Mouse (Mus musculus) kidney, embryonic 16.5 days (tissue): ENCODE measurements around the gene Agmat. TPM values are rescaled to one million over a fixed set of nuclear protein-coding genes. Genes with fewer than 3 reads are reported as not detected.
A peak's percentile ranks its signal among the peaks of the same experiment; 100 is the strongest.

ENCODE experiments used
- ATAC-seq: fragments of 200-750 bp; cut with Nextera tagmentation; 2 replicates; pipeline ENCODE4 v1.8.0; 2017; ENCODE audit warnings: moderate TSS enrichment; ENCODE audit not compliant: low FRiP score, low TSS enrichment
- H3K27ac ChIP-seq: fragments of 300-500 bp; sonication (generic); 2 replicates; pipeline ENCODE4 v1.5.1; 2014; ENCODE audit warnings: low read length
- H3K27me3 ChIP-seq: fragments of 300-500 bp; sonication (generic); 2 replicates; pipeline ENCODE4 v1.6.1; 2014; ENCODE audit warnings: low read length, control low read depth, mixed read lengths; ENCODE audit not compliant: insufficient read depth
- H3K36me3 ChIP-seq: fragments of 300-500 bp; sonication (generic); 2 replicates; pipeline ENCODE4 v1.6.1; 2014; ENCODE audit warnings: low read length, control low read depth, mixed read lengths; ENCODE audit not compliant: insufficient read depth
- H3K4me1 ChIP-seq: fragments of 300-500 bp; sonication (generic); 2 replicates; pipeline ENCODE4 v1.6.1; 2014; ENCODE audit warnings: low read length, control low read depth, mixed read lengths; ENCODE audit not compliant: insufficient read depth
- H3K4me2 ChIP-seq: fragments of 300-500 bp; sonication (generic); replicated peaks from 2 replicates; pipeline ENCODE4 v1.6.1; 2014; ENCODE audit warnings: low read depth, low read length
- H3K4me3 ChIP-seq: fragments of 300-500 bp; sonication (generic); 2 replicates; pipeline ENCODE4 v1.5.1; 2014; ENCODE audit warnings: mild to moderate bottlenecking, low read length
- H3K9ac ChIP-seq: fragments of 300-500 bp; sonication (generic); replicated peaks from 2 replicates; pipeline ENCODE4 v1.6.1; 2014; ENCODE audit warnings: low read length
- H3K9me3 ChIP-seq: fragments of 300-500 bp; sonication (generic); 2 replicates; pipeline ENCODE4 v1.6.1; 2016; ENCODE audit warnings: low read length, control low read depth
- WGBS: fragments of 180-500 bp; shearing (Covaris S2); extraction: QIAGEN DNeasy Blood & Tissue Kit; methylation state at CpG from one replicate; pipeline ENCODE4 v1.1.7; 2014; 5-methylcytosine and 5-hydroxymethylcytosine counted together
- polyA plus RNA-seq: library from polyadenylated mRNA; unstranded; fragments of >200 nt; fragmentation: Nextera tagmentation; extraction: Ambion mirVana; gene quantifications from 2 replicates; pipeline ENCODE4 v1.2.1, GENCODE M21; 2015

Agmat gene
- polyA plus RNA-seq, 1 experiment from 2014 or later = 1.7 TPM

GRCm38 (mm10) chr4:141731766-141732165, 14.7 kb upstream of the Agmat start:
- Histone ChIP-seq H3K9ac (no peak overlapping the region), H3K4me2 (no peak overlapping the region), H3K27me3 (no peaks in the 10 kb centered on the region), H3K4me1 (0 out of 2 replicates have a peak, but pooled peaks cover 3% of the 10 kb centered on the region), H3K27ac (no peak overlapping the region), H3K9me3 (no peaks in the 10 kb centered on the region), H3K36me3 (no peaks in the 10 kb centered on the region), H3K4me3 (no peak overlapping the region)
- WGBS = 85% methylated on average over 5 of the region's 5 CpGs
- no peak for ATAC-seq

- peak overlapping the region; percentile 44 for H3K4me3 ChIP-seq
- H3K9ac ChIP-seq = peak overlapping the region; percentile 58
- no peaks in the 10 kb centered on the region for H3K27me3 ChIP-seq
- H3K4me2 ChIP-seq = peak overlapping the region; percentile 60
- H3K36me3 ChIP-seq = no peaks in the 10 kb centered on the region
- no peaks in the 10 kb centered on the region for H3K9me3 ChIP-seq
- H3K27ac ChIP-seq = peak overlapping the region; percentile 69
- 0 out of 2 replicates have a peak, but pooled peaks cover 3% of the 10 kb centered on the region for H3K4me1 ChIP-seq
- WGBS = 5% methylated on average over 24 of the region's 24 CpGs
- ATAC-seq = peak; percentile 98
These were observed 11.8 kb upstream of the Agmat start for GRCm38 (mm10) chr4:141734446-141735205.

GRCm38 (mm10) chr4:141735206-141735560, 11.3 kb upstream of the Agmat start:
- no peak overlapping the region for H3K27ac ChIP-seq
- H3K9ac ChIP-seq = no peak overlapping the region

GRCm38 (mm10) chr4:141736856-141737255, 9.6 kb upstream of the Agmat start:
- no peak overlapping the region for H3K4me3 ChIP-seq
- no peak for ATAC-seq
- no peak overlapping the region for H3K9ac ChIP-seq
- 59% methylated on average over 4 of the region's 4 CpGs for WGBS
- H3K36me3 ChIP-seq = no peaks in the 10 kb centered on the region
- no peaks in the 10 kb centered on the region for H3K27me3 ChIP-seq
- H3K9me3 ChIP-seq = no peaks in the 10 kb centered on the region
- no peak overlapping the region for H3K27ac ChIP-seq
- peaks cover 4% of the 10 kb centered on the region; the same call in 1 of the 2 replicates for H3K4me1 ChIP-seq
- H3K4me2 ChIP-seq = no peak overlapping the region

More at GRCm38 (mm10) chr4:141735206-141735560, 11.3 kb upstream of the Agmat start:
- no peak for ATAC-seq
- peak overlapping the region; percentile 44 for H3K4me3 ChIP-seq
- 0 out of 2 replicates have a peak, but pooled peaks cover 3% of the 10 kb centered on the region for H3K4me1 ChIP-seq
- no peaks in the 10 kb centered on the region for H3K9me3 ChIP-seq
- no peaks in the 10 kb centered on the region for H3K36me3 ChIP-seq
- no peaks in the 10 kb centered on the region for H3K27me3 ChIP-seq
- 27% methylated on average over 9 of the region's 9 CpGs for WGBS
- H3K4me2 ChIP-seq = peak overlapping the region; percentile 60

GRCm38 (mm10) chr4:141738015-141738414, 8.5 kb upstream of the Agmat start:
- H3K27me3 ChIP-seq = no peaks in the 10 kb centered on the region
- no peak overlapping the region for H3K9ac ChIP-seq
- no peak overlapping the region for H3K27ac ChIP-seq
- no peaks in the 10 kb centered on the region for H3K9me3 ChIP-seq
- H3K4me2 ChIP-seq = no peak overlapping the region
- WGBS = 76% methylated on average over 8 of the region's 8 CpGs
- H3K4me1 ChIP-seq = peaks cover 9% of the 10 kb centered on the region; the same call in 1 of the 2 replicates
- H3K36me3 ChIP-seq = no peaks in the 10 kb centered on the region
- no peak overlapping the region for H3K4me3 ChIP-seq
- no peak for ATAC-seq

GRCm38 (mm10) chr4:141741856-141742255, 4.6 kb upstream of the Agmat start:
- no peak overlapping the region for H3K4me2 ChIP-seq
- ATAC-seq = peak; percentile 93
- H3K9ac ChIP-seq = no peak overlapping the region
- H3K27ac ChIP-seq = peak overlapping the region; percentile 17
- H3K4me1 ChIP-seq = peaks cover 6% of the 10 kb centered on the region; the same call in 1 of the 2 replicates
- no peaks in the 10 kb centered on the region for H3K27me3 ChIP-seq
- no peaks in the 10 kb centered on the region for H3K9me3 ChIP-seq
- 29% methylated on average over 9 of the region's 9 CpGs for WGBS
- no peak overlapping the region for H3K4me3 ChIP-seq
- no peaks in the 10 kb centered on the region for H3K36me3 ChIP-seq

- Histone ChIP-seq H3K36me3 (no peaks in the 10 kb centered on the region), H3K4me3 (no peak overlapping the region), H3K4me1 (peaks cover 6% of the 10 kb centered on the region; the same call in 1 of the 2 replicates), H3K9ac (no peak overlapping the region), H3K27me3 (no peaks in the 10 kb centered on the region), H3K27ac (peak overlapping the region; percentile 17), H3K4me2 (no peak overlapping the region), H3K9me3 (no peaks in the 10 kb centered on the region)
- WGBS = 80% methylated on average over 4 of the region's 4 CpGs
- ATAC-seq = no peak
These were observed 4.1 kb upstream of the Agmat start for GRCm38 (mm10) chr4:141742381-141742780.

- Histone ChIP-seq H3K36me3 (no peaks in the 10 kb centered on the region), H3K4me3 (no peak overlapping the region), H3K4me2 (no peak overlapping the region), H3K27me3 (no peaks in the 10 kb centered on the region), H3K9me3 (no peaks in the 10 kb centered on the region), H3K4me1 (no peaks in the 10 kb centered on the region), H3K27ac (no peak overlapping the region), H3K9ac (no peak overlapping the region)
- WGBS = 37% methylated on average over 11 of the region's 11 CpGs
- no peak for ATAC-seq
These were observed 3.1 kb downstream of the Agmat start for GRCm38 (mm10) chr4:141749557-141749956.

- no peak for ATAC-seq
- Histone ChIP-seq H3K27me3 (no peaks in the 10 kb centered on the region), H3K4me1 (no peaks in the 10 kb centered on the region), H3K4me3 (no peak overlapping the region), H3K36me3 (no peaks in the 10 kb centered on the region), H3K9me3 (no peaks in the 10 kb centered on the region), H3K9ac (no peak overlapping the region), H3K4me2 (no peak overlapping the region), H3K27ac (no peak overlapping the region)
- 67% methylated on average over 3 of the region's 3 CpGs for WGBS
These were observed 4.4 kb downstream of the Agmat start for GRCm38 (mm10) chr4:141750826-141751225.

GRCm38 (mm10) chr4:141751419-141752075, 5.1 kb downstream of the Agmat start:
- WGBS = 45% methylated on average over 4 of the region's 4 CpGs

More at GRCm38 (mm10) chr4:141751419-141752075, 5.1 kb downstream of the Agmat start:
- no peak overlapping the region for H3K27ac ChIP-seq
- H3K9ac ChIP-seq = peak overlapping the region; percentile 26; the same call in 1 of the 2 replicates
- H3K4me1 ChIP-seq = no peaks in the 10 kb centered on the region
- H3K27me3 ChIP-seq = no peaks in the 10 kb centered on the region
- H3K4me3 ChIP-seq = no peak overlapping the region
- no peaks in the 10 kb centered on the region for H3K36me3 ChIP-seq
- H3K4me2 ChIP-seq = no peak overlapping the region
- 0 out of 2 replicates have a peak, but pooled peaks have one; percentile 40 for ATAC-seq
- H3K9me3 ChIP-seq = no peaks in the 10 kb centered on the region
